Mouse (Mus musculus) heart, adult 2 months (tissue): Measurements from ENCODE around the gene Azin2.

Experiments used
- CTCF ChIP-seq: fragments of 200-600 bp; IDR thresholded peaks from 2 replicates; pipeline ENCODE4 v1.8.1; 2022; ENCODE audit warnings: antibody characterized with exemption, mild to moderate bottlenecking, moderate library complexity
- EP300 ChIP-seq: fragments of 200-500 bp; IDR thresholded peaks from 2 replicates; pipeline ENCODE4 v1.6.1; 2011; ENCODE audit warnings: low read depth, low read length, control low read depth; ENCODE audit not compliant: insufficient read depth

DNA sequence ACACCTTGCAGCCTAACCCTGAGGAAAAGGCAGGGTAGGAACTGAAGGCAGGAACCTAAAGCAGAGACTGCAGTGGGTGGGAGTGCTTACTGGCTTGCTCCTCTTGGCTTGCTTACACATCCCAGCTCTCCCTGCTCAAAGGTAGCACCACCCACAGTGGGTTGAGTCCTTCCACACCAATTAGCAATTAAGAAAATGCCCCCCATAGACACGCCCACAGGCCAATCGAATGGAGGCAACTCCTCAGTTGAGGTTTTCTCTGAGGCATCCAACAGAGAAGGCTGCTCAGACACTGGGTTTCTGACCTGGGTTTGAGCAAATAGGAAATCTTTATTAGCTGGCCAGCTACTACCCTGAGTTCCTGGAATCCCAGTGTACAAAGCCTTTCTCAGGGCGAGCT is 26.7 kb upstream of the Azin2 start:
- no peak for TF ChIP-seq EP300
- no peak for TF ChIP-seq CTCF
